Mouse (Mus musculus): ENCODE measurements around the gene March10.

Gene March10

GRCm38 (mm10) chr11:105466756-105467155 is 10.2 kb upstream of the March10 start:
- DNase-seq (ENCODE audit: low read depth, low spot score) = peak; percentile 45

- DNase-seq (ENCODE audit: low read depth, low spot score) = no peak
Measured at GRCm38 (mm10) chr11:105465488-105465887, 9.0 kb upstream of the March10 start.

GRCm38 (mm10) chr11:105464430-105464967 is 8.0 kb upstream of the March10 start:
- DNase-seq (ENCODE audit: low read depth, low spot score) = no peak

GRCm38 (mm10) chr11:105459900-105460299 is 3.4 kb upstream of the March10 start:
- peak; percentile 52 for DNase-seq (ENCODE audit: low read depth, low spot score)

GRCm38 (mm10) chr11:105457041-105457440 is 506 bp upstream of the March10 start:
- no peak for DNase-seq (ENCODE audit: low read depth, low spot score)

GRCm38 (mm10) chr11:105455118-105455517 is 1.4 kb downstream of the March10 start:
- no peak for DNase-seq (ENCODE audit: low read depth, low spot score)

GRCm38 (mm10) chr11:105453084-105453483 is 3.5 kb downstream of the March10 start:
- DNase-seq (ENCODE audit: low read depth, low spot score) = no peak

- DNase-seq (ENCODE audit: low read depth, low spot score) = no peak
Measured at GRCm38 (mm10) chr11:105452504-105452903, 4.0 kb downstream of the March10 start.

- DNase-seq (ENCODE audit: low read depth, low spot score) = no peak
Measured at GRCm38 (mm10) chr11:105451553-105452135, 4.9 kb downstream of the March10 start.

GRCm38 (mm10) chr11:105449581-105450315 is 6.8 kb downstream of the March10 start:
- no peak for DNase-seq (ENCODE audit: low read depth, low spot score)

- DNase-seq (ENCODE audit: low read depth, low spot score) = no peak
Measured at GRCm38 (mm10) chr11:105447661-105448060, 8.9 kb downstream of the March10 start.

GRCm38 (mm10) chr11:105446221-105446620 is 10.3 kb downstream of the March10 start:
- DNase-seq (ENCODE audit: low read depth, low spot score) = no peak

- no peak for DNase-seq (ENCODE audit: low read depth, low spot score)
Measured at GRCm38 (mm10) chr11:105445741-105446140, 10.8 kb downstream of the March10 start.

- no peak for DNase-seq (ENCODE audit: low read depth, low spot score)
Measured at GRCm38 (mm10) chr11:105444929-105445328, 11.6 kb downstream of the March10 start.

GRCm38 (mm10) chr11:105443505-105443904 is 13.0 kb downstream of the March10 start:
- DNase-seq (ENCODE audit: low read depth, low spot score) = no peak

- no peak for DNase-seq (ENCODE audit: low read depth, low spot score)
Measured at GRCm38 (mm10) chr11:105439796-105440195, 16.7 kb downstream of the March10 start.

GRCm38 (mm10) chr11:105438907-105439306 is 17.6 kb downstream of the March10 start:
- DNase-seq (ENCODE audit: low read depth, low spot score) = no peak

- DNase-seq (ENCODE audit: low read depth, low spot score) = no peak
Measured at GRCm38 (mm10) chr11:105426441-105426840, 30.1 kb downstream of the March10 start.

GRCm38 (mm10) chr11:105424643-105425042 is 31.9 kb downstream of the March10 start:
- DNase-seq (ENCODE audit: low read depth, low spot score) = no peak

- DNase-seq (ENCODE audit: low read depth, low spot score) = no peak
Measured at GRCm38 (mm10) chr11:105420671-105421450, 35.7 kb downstream of the March10 start.

GRCm38 (mm10) chr11:105419946-105420345 is 36.6 kb downstream of the March10 start:
- DNase-seq (ENCODE audit: low read depth, low spot score) = no peak

- no peak for DNase-seq (ENCODE audit: low read depth, low spot score)
Measured at GRCm38 (mm10) chr11:105414009-105414408, 42.5 kb downstream of the March10 start.

Measured in skeletal muscle tissue, adult 2 months (tissue).